Mouse (Mus musculus) neural tube, embryonic 14.5 days (tissue): ENCODE results near the gene Cox17. TPM values are rescaled to one million over a fixed set of nuclear protein-coding genes. Genes with fewer than 3 reads are reported as not detected.

Experiments used
- ATAC-seq: fragments of 200-750 bp; cut with Nextera tagmentation; 2 replicates; pipeline ENCODE4 v1.8.0; 2017; ENCODE audit warnings: low read depth, mild to moderate bottlenecking, moderate TSS enrichment, moderate library complexity
- H3K27ac ChIP-seq: fragments of 300-500 bp; sonication (generic); 2 replicates; pipeline ENCODE4 v1.5.1; 2014; ENCODE audit warnings: low read depth, mild to moderate bottlenecking, control low read depth, low read length, moderate library complexity, mixed read lengths
- H3K27me3 ChIP-seq: fragments of 300-500 bp; sonication (generic); 2 replicates; pipeline ENCODE4 v1.6.1; 2014; ENCODE audit warnings: low read length; ENCODE audit not compliant: control insufficient read depth, insufficient read depth
- H3K36me3 ChIP-seq: fragments of 300-500 bp; sonication (generic); 2 replicates; pipeline ENCODE4 v1.6.1; 2014; ENCODE audit warnings: low read length, mixed read lengths; ENCODE audit not compliant: control insufficient read depth, insufficient read depth
- H3K4me1 ChIP-seq: fragments of 300-500 bp; sonication (generic); 2 replicates; pipeline ENCODE4 v1.6.1; 2014; ENCODE audit warnings: low read length; ENCODE audit not compliant: control insufficient read depth, insufficient read depth
- H3K4me2 ChIP-seq: fragments of 300-500 bp; sonication (generic); 2 replicates; pipeline ENCODE4 v1.6.1; 2014; ENCODE audit warnings: mild to moderate bottlenecking, low read depth, low read length, control low read depth
- H3K4me3 ChIP-seq: fragments of 300-500 bp; sonication (generic); 2 replicates; pipeline ENCODE4 v1.5.1; 2014; ENCODE audit warnings: low read depth, low read length, control low read depth, mixed read lengths
- H3K9ac ChIP-seq: fragments of 300-500 bp; sonication (generic); replicated peaks from 2 replicates; pipeline ENCODE4 v1.6.1; 2014; ENCODE audit warnings: low read depth, mild to moderate bottlenecking, control low read depth, low read length, mixed read lengths
- H3K9me3 ChIP-seq: fragments of 300-500 bp; sonication (generic); 2 replicates; pipeline ENCODE4 v1.6.1; 2016; ENCODE audit warnings: low read length; ENCODE audit not compliant: control insufficient read depth
- WGBS: fragments of 180-500 bp; shearing (Covaris S2); extraction: QIAGEN DNeasy Blood & Tissue Kit; methylation state at CpG from one replicate; pipeline ENCODE4 v1.1.7; 2014; 5-methylcytosine and 5-hydroxymethylcytosine counted together
- polyA plus RNA-seq: library from polyadenylated mRNA; unstranded; fragments of >200 nt; fragmentation: Nextera tagmentation; extraction: Ambion mirVana; gene quantifications from 2 replicates; pipeline ENCODE4 v1.2.1, GENCODE M21; 2014

Gene Cox17
- polyA plus RNA-seq, 1 experiment from 2014 or later = 91.6 TPM

DNA sequence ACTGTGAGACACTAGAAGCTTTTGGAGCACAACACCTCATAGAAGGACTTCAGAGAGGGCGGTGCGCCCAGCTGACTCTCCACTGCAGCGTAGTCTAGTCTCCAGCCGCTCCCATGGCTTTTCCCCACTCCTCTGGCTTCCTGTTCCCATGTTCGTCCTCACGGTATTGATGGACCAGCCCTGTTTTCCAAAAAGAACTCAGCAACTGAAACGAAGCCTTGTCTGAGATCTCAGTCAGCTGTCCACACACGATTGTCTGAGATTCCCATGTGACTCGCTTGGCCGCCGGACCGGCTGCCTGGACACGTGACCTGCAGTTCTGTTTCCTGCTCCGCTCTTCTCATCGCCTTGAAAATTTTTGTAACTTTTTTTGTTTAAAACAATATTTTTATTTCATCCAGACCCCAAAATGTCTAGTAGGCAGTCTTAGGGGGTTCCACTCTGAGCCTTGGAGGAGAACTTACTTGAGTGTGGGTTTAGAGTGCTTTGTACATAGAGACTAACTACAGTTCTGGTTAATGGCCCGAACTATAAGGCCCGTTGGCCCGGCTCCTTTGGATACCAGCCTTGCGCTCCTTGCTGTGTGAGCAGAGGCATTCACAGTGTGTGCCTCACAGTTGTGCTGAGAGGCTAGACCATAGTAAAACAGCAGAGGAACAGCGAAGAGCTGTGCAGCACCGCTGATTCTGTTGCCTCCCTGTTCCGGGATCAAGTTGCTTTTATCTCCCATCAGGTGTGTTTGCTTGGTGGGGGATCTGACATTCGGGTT lies 45.5 kb downstream of the Cox17 start:
- Histone ChIP-seq H3K27ac (no peak overlapping the region), H3K27me3 (no peaks in the 10 kb centered on the region), H3K4me2 (no peak overlapping the region), H3K36me3 (no peaks in the 10 kb centered on the region), H3K4me1 (no peaks in the 10 kb centered on the region), H3K9ac (no peak overlapping the region), H3K9me3 (no peaks in the 10 kb centered on the region), H3K4me3 (no peak overlapping the region)
- no peak for ATAC-seq
- 77% methylated on average over 23 of the region's 23 CpGs for WGBS

DNA sequence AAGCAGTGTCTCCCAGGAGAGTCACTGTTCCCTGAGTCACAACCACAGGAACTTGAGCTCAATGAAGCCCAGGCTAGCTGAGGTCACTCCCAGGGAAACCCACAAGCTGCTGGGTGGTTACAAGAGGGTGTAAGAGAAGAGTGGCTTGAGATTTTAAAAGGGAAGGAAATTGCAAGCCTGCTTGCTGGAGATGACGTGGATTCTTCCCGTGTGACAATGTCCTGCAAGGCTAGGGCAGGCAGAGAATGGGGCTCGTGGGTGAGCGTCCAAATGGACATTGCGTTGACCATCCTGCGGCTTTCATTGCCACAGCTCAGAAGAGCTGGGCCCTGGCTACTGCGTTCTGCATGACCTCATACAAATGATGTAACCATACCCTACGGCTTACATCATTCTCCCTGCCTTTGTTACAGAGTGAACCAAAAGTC lies 47.4 kb downstream of the Cox17 start:
- no peak for ATAC-seq
- Histone ChIP-seq H3K4me2 (no peak overlapping the region), H3K27me3 (no peaks in the 10 kb centered on the region), H3K9ac (no peak overlapping the region), H3K27ac (no peak overlapping the region), H3K9me3 (no peaks in the 10 kb centered on the region), H3K36me3 (no peaks in the 10 kb centered on the region), H3K4me3 (no peak overlapping the region), H3K4me1 (no peaks in the 10 kb centered on the region)
- 91% methylated on average over 8 of the region's 8 CpGs for WGBS

DNA sequence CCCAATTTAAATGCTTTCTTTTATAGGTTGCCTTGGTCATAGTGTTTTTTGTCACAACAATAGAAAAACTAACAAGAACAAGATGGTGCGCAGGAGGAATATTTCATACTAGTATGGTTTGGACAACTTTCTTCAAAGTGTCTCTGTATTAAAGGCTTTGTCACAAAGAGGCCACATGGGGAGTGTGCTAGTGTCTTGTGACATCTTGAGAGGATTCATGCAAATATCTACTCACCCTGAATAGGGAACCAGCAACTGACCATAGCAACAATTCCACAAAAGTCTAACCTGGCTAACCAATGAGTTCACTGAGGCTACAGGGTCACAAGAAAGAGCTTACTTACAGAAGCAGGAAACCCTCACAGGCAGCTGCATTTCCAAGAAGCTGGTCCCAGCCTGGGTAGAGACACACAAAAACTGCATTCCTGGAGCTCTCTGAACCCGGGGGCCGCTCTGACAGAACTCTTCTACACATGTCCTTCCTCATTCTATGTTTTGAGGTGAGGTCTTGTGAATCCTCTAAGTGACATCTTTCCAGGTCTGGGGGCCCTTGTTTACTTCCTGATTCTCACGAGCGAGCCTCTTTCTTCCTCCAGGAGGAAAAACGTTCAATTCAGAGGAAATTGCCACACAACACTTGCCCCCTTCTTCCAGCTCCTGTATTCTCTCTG lies 48.4 kb downstream of the Cox17 start:
- Histone ChIP-seq H3K9ac (no peak overlapping the region), H3K27ac (no peak overlapping the region), H3K27me3 (no peaks in the 10 kb centered on the region), H3K9me3 (no peaks in the 10 kb centered on the region), H3K36me3 (no peaks in the 10 kb centered on the region), H3K4me3 (no peak overlapping the region), H3K4me2 (no peak overlapping the region), H3K4me1 (peaks cover 8% of the 10 kb centered on the region; the same call in 1 of the 2 replicates)
- ATAC-seq = no peak
- WGBS = 74% methylated on average over 6 of the region's 6 CpGs

DNA sequence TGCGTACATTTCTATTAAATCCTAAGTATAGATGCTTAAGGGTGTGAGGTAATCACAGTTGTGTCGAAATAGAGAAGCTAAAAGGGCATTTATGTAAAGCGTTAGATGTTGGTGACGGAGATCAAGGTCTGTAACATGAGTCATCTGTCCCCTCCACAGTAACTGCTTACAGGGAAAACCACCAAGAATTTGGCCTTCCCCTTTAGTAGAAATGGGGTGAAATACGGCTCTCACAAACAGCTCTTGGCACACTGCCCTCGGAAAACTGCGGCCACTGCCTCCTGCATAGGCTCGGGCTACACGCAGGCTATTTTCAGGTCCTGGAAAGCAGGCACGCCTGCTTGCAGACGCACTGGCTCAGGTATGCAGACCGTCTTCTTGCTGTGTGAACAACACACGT lies 49.4 kb downstream of the Cox17 start:
- peaks cover 11% of the 10 kb centered on the region; the same call in 1 of the 2 replicates for H3K4me1 ChIP-seq
- no peaks in the 10 kb centered on the region for H3K36me3 ChIP-seq
- no peaks in the 10 kb centered on the region for H3K27me3 ChIP-seq
- no peak overlapping the region for H3K27ac ChIP-seq
- H3K4me2 ChIP-seq = no peak overlapping the region
- no peak overlapping the region for H3K4me3 ChIP-seq
- H3K9ac ChIP-seq = no peak overlapping the region
- ATAC-seq = no peak
- no peaks in the 10 kb centered on the region for H3K9me3 ChIP-seq
- WGBS = 62% methylated on average over 13 of the region's 13 CpGs

DNA sequence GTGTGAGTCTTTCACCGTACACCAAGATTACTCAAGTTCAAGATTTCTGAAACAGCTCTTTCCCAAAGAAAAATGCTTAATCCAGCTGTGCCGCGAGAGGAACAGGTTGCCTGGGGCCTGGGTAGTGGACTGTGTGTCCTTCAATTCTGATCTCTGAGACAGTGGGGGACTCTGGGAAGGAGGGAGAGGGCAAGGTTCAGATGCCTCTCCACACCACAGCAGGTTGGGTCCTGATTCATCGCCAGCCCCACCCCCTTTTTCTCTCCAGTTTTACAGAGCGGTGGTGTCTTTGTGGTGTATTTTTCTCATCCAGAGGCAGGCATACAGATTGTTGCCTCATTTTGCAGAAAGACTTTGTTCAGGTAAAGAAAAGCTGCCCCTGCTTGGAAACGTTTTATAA lies 51.5 kb downstream of the Cox17 start:
- no peaks in the 10 kb centered on the region for H3K27me3 ChIP-seq
- H3K9me3 ChIP-seq = no peaks in the 10 kb centered on the region
- H3K36me3 ChIP-seq = no peaks in the 10 kb centered on the region
- peaks cover 11% of the 10 kb centered on the region; the same call in 1 of the 2 replicates for H3K4me1 ChIP-seq
- H3K9ac ChIP-seq = no peak overlapping the region
- H3K27ac ChIP-seq = no peak overlapping the region
- no peak for ATAC-seq
- H3K4me3 ChIP-seq = no peak overlapping the region
- H3K4me2 ChIP-seq = no peak overlapping the region
- WGBS = 94% methylated on average over 6 of the region's 6 CpGs

DNA sequence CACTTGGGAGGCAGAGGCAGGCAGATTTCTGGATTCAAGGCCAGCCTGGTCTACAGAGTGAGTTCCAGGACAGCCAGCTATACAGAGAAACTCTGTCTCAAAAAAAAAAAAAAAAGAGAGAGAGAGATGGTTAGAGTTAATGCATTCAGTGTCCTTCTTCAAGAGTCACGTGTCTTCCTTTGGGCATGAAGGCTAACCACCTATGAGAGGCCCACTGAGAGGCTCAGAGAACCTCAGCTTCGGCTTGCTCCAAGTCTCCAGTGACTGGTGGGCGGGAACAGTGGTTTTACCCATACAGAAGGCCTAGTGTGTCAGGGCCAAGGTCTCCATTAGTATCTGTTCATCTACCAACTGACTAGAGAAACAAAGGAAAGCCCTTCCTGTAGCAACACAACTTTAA lies 52.3 kb downstream of the Cox17 start:
- Histone ChIP-seq H3K27ac (peak overlapping the region; percentile 76), H3K4me3 (no peak overlapping the region), H3K36me3 (no peaks in the 10 kb centered on the region), H3K4me2 (peak overlapping the region; percentile 45), H3K27me3 (no peaks in the 10 kb centered on the region), H3K4me1 (peaks cover 11% of the 10 kb centered on the region; the same call in 1 of the 2 replicates), H3K9me3 (no peaks in the 10 kb centered on the region), H3K9ac (no peak overlapping the region)
- WGBS = 80% methylated on average over 3 of the region's 3 CpGs
- ATAC-seq = no peak; the same call in 1 of the 2 replicates

DNA sequence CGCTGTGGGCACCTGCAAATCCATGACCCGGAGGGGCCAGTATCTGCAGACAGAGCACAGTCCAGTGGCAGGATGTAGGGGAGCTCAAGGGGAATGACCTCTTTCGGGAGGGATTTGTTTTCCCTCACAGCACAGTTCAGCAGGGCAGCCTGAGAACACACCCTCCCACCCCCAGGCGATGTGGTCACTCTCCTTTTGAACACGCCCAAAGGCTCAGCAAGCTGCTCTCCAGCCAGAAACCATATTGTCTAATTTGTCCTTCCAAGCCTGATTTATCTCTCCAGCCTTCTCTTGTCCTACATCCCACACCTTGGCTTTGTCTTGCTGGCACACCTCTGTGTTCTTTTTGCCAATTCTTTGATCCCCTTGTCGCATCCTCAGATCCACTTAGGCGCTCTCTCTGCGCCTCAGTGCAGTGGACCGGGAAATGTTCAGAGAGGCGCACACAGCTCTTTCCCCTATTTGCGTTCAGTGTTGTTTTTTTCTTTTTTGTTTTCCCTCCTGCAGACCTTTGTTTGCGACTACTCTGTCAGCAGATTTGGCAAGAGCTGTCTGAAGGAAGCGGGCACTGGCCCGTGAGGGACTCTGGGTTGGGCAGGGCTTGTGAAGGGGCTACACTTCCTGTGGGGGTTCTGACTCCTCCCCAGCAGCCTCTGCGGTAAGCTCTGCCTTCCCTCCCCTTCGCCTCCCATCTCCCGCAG lies 52.9 kb downstream of the Cox17 start:
- ATAC-seq = peak; percentile 96
- WGBS = 22% methylated on average over 17 of the region's 17 CpGs

DNA sequence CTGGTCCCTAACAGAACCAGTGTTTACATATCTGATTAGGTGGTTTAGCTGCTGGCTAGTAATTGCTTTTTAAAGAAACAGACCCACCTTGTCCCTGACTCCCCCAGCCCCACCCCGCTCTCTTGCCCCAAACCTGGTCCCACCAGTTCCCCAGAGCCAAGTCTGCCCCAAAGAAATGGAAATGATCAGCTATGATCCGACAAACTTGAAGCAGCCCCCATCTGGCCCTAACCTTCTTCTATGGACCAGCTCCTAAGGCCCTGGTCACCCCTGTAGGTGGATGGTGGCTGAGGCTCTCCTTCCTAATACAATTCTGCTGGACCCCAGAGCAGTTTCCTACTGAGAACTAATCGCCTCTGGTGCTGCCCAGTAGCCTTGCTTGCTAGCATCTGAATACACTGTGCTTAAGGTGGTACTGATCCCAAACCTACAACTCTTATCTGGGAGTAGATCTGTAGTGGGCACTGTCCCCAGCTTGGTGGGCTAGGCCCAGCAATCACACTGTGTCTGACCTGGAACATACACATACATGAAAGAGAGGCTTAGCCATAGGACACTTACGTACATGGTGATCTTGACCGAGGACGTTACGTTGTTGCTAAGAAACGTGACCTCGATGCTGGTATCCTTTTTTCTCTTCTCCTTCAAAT lies 53.6 kb downstream of the Cox17 start:
- H3K4me1 ChIP-seq = peaks cover 11% of the 10 kb centered on the region; the same call in 1 of the 2 replicates
- H3K9ac ChIP-seq = peak overlapping the region; percentile 26
- no peak overlapping the region for H3K4me3 ChIP-seq
- H3K36me3 ChIP-seq = no peaks in the 10 kb centered on the region
- no peaks in the 10 kb centered on the region for H3K27me3 ChIP-seq
- H3K9me3 ChIP-seq = no peaks in the 10 kb centered on the region
- 83% methylated on average over 9 of the region's 9 CpGs for WGBS
- peak overlapping the region; percentile 45 for H3K4me2 ChIP-seq
- H3K27ac ChIP-seq = peak overlapping the region; percentile 76; the same call in 1 of the 2 replicates
- ATAC-seq = peak; percentile 33; the same call in 1 of the 2 replicates

More for the DNA sequence above, 52.9 kb downstream of the Cox17 start:
- H3K9me3 ChIP-seq = no peaks in the 10 kb centered on the region
- peak overlapping the region; percentile 14; the same call in 1 of the 2 replicates for H3K4me3 ChIP-seq
- H3K27ac ChIP-seq = peak overlapping the region; percentile 76
- peak overlapping the region; percentile 26 for H3K9ac ChIP-seq
- H3K4me1 ChIP-seq = peaks cover 11% of the 10 kb centered on the region; the same call in 1 of the 2 replicates
- no peaks in the 10 kb centered on the region for H3K36me3 ChIP-seq
- H3K4me2 ChIP-seq = peak overlapping the region; percentile 45
- H3K27me3 ChIP-seq = no peaks in the 10 kb centered on the region
